Mouse (Mus musculus): Measurements from ENCODE around the gene Magea1.
"Not testable (repeated sequence)": the region's sequence is repeated elsewhere in the genome, so short reads cannot be mapped to it uniquely, and the experiment has no call there.

Gene Magea1

DNA sequence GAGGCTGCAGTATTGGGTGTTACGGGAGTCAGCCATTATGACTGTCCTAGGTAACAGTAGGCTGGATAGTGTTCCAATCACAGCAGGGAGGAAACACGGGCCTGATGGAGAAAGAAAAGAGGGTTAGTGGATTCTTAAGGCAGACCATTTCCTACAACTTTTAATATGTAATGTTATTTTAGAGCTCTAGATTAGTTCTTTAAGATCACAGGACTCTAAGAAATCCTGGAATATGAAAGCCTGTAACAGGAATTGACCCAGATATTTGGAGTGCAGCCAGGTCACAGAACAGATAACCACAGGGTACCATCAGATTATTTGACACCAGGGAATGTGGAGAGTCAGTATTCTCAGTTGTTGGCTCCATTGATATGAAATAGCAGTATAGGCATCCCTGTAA lies at the start of gene Magea1:
TSS of gene Magea1 (minus strand) at position 101 of the 400 bp plus-strand sequence.
- DNase-seq (ENCODE audit: inconsistent age in 2 of 2, low spot score in 1 of 2), result not testable (repeated sequence)

DNA sequence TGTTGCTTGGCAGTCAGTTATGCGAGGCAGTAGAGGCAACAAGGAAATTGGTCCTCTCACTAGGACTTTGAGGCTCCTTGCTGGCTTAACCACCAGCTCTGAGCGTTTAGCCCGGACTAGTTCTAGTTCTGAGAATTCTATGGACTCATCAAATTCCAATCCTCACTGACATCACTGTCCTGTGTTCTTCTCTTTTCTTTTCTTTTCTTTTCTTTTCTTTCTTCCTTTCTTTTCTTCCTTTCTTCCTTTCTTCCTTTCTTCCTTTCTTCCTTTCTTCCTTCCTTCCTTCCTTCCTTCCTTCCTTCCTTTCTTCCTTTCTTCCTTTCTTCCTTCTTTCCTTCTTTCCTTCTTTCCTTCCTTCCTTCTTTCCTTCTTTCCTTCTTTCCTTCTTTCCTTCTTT lies 38.7 kb upstream of the Magea1 start, which contains the start of gene Cldn34b2:
TSS of gene Cldn34b2 (minus strand) at position 101 of the 400 bp plus-strand sequence.
- DNase-seq (ENCODE audit: inconsistent age in 2 of 2, low spot score in 1 of 2), result not testable (repeated sequence)

DNA sequence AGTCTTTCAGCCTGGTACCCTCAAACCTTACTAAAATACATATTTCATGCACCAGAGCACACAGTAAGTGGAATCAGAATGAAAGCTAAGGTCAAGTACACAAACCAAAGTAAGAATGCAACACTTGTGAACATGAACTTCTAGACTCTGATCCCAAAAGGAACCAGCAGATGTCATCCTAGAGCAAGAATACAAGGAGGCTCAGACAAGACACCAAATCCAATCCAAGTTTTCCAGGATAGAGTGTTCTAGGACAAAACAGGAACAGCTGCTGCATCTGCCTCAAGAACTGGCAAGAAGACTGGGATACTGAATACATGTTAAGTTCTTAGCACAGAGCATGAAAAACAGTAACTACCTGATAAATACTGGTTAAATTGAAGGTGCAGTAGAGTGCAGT lies 8.4 kb upstream of the Magea1 start:
- peak in 1 of 2 experiments; percentile 66 for DNase-seq (ENCODE audit: inconsistent age in 2 of 2, low spot score in 1 of 2)

DNA sequence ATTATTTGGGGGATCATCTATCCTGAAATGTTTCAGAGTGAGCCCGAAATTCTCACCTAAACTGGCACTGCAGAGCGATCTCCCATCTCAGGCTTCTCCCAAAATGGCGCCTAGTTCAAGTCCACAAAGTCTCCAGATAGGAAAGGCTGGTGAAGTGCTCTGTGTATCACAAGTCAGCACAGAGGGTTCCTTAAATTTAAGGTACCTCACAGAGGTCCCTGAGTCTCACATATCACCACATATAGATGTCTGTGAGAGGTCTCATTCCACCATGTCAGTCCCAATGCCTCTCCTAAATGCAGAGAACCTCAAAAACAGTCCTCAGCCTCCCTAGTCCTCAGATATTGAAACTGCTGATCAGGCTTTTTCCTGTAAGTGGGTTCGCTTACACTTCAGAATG lies 4.0 kb upstream of the Magea1 start, which contains the start of gene Magea2:
TSS of gene Magea2 (minus strand) at position 101 of the 400 bp plus-strand sequence.
- DNase-seq (ENCODE audit: inconsistent age in 2 of 2, low spot score in 1 of 2), result not testable (repeated sequence)

DNA sequence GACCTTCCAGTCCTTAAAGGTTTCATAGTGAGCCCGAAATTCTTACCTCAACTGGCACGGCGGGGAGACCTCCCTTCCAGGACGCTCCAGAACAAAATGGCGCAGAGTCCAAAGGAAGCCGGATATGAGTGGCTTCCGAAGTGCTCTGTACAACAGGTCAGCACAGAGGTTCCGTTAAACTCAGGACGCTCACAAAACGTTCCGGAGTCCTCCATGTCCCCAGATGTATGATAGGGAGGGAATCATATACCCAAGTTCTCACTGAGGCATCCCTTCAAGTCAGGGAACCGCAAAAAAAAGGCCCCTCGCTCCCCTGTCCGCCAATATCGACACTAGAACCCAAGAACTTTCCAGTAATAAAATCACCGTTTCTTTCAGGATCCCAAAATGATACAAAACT lies 26.5 kb downstream of the Magea1 start, which contains the start of gene Magea5:
TSS of gene Magea5 (minus strand) at position 101 of the 400 bp plus-strand sequence.
- not testable (repeated sequence) for DNase-seq (ENCODE audit: inconsistent age in 2 of 2, low spot score in 1 of 2)
